Mouse (Mus musculus): ENCODE data around the gene Fam13a.

Gene Fam13a

DNA sequence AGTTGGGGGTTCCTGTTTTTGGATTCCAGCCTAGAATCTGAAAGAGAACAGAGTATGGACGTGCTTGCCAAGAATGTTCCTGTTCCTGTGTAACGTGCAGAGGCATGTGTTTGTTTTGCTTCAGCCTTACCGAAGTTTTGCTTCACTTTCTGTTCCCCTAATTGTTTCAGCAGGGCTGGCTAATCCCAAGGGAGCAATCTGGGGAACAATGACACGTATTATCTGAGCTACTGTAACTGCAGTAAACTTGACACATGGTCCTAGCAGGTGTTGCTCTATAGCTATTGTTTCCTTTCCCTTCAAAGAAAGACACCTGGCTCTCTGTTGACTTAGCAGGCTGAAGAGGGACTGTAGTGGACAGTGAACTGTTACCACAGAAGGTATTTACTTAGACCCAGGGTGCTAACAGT lies 25.3 kb downstream of the Fam13a start:
- DNase-seq (ENCODE audit: low read depth), result no peak

DNA sequence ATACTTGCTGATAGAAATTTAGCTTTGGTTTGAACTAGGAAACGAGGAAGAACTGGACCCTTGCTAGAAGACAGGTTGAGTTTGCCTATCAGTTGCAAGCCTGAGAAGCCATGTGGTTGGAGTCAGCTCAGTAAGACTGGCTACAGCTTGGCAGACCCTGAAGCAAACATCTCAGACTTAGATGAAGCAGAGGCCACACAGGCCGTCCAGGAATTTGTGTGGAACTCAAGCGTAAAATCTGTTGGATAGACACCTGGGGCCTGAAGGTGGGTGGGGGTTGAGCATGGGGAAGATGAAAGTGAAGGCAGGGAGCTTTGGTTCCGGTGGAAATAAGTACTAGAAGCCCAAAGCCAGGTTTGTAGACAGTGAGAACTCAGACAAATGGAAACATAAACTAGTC lies 25.8 kb downstream of the Fam13a start:
- DNase-seq (ENCODE audit: low read depth), result no peak

DNA sequence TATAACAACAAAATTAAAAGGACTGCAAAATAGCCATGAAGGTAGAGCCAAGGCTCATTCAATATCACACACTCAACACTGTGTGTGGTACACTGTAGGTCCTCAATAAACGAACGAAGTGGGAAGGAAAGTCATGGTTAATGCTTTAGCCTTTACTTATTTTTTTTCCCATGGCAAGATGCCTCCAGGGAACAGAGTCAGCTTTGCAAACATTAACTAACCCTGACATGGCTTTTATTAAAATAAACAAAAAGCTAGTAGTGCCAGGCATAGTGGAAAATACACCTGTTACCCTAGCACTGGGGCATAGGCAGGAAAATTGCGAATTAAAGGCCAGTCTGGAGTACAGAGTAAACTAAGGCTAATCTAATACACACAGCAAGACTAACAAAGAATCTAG lies 35.2 kb downstream of the Fam13a start:
- no peak for DNase-seq (ENCODE audit: low read depth)

DNA sequence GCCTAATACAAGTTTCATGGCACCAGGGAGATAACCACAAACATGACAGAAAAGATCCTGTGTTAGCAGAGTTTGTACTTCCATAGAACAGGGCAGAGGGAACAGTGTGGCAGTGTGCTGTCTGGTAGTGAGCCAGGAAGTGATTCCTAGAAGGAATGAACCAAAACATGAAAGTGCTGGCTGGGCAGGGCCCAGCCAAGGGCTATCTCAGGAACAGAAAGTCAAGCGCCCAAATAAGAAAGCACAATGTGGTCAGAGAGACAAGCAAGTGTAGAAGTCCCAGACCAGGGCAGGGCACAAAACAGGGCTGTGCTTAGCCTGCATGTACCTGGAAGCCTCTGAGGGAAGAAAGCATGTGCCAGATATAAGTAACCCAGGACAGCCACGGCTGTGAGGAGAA lies 35.6 kb downstream of the Fam13a start:
- no peak for DNase-seq (ENCODE audit: low read depth)

DNA sequence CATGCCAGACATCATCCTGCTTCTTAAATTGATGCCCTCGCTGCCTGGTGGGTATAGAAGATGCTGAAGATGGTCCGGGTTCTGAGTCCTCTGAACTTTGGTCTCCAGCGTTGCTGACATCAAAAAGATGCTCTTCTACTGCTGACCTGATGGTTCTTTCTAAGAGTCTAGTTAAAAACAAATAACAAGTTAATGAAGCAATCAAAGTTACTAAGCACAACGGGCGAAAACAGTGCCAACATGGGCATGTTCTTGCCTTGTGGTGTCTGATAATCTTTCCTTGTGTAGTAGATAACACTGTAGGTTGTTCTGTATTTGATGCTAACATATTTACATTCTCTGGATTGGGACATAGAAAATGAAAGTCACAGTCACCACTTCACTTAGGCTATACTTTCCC lies 37.2 kb downstream of the Fam13a start:
- DNase-seq (ENCODE audit: low read depth), result no peak

DNA sequence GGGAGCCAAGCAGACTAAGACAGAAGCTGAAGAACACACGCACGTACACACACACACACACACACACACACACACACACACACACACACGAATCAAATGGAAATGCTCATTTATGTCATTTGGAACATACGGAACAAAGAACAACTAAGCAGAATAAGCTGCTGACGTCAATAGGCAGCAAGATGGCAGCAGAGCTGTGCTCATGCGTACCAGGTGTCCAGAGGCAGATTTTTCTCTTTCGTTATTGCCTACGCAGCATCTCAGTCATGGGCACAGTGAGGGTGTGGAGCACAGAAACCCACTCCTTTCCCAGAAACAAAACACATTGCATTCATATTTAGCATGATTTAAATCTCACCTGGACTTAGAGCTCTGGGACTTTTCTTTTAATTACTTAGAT lies 39.2 kb downstream of the Fam13a start:
- DNase-seq (ENCODE audit: low read depth), result no peak

DNA sequence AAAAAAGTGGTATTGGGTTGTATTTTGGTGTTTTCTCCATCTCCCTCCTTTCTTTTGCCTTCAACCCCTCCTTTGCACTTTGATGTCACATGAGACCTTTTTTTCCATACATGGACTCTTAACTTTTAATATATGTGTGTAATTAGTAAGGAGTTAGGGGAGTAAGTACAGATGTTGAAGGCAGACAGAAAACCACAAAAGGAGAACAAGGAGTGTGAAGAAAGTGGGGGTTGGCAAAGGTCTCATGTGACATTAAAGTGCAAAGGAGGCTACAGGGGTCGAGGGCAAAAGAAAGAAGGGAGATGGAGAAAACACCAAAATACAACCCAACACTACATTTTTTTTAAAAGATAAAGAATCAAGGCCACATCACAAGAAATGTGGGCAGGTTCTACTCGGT lies 49.1 kb downstream of the Fam13a start:
- DNase-seq (ENCODE audit: low read depth), result no peak

DNA sequence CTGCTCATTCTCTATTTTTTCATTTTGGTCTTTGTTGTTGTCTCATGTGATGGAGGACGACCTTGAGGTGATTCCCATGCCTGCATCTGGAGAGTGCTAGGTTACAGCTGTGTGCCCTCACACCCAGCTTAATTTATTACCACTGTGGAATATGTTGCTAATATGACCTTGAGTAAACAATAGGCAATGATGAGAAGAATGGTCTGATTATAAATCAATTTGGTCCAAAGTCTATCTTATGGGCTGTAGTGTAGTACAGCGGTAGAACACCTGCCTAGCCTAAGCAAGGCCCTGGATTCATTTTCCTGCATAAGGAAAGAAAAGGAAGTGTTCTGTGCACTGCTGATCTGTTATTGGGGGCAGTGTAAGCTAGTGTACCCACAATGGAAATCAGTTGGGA lies 49.9 kb downstream of the Fam13a start:
- no peak for DNase-seq (ENCODE audit: low read depth)

DNA sequence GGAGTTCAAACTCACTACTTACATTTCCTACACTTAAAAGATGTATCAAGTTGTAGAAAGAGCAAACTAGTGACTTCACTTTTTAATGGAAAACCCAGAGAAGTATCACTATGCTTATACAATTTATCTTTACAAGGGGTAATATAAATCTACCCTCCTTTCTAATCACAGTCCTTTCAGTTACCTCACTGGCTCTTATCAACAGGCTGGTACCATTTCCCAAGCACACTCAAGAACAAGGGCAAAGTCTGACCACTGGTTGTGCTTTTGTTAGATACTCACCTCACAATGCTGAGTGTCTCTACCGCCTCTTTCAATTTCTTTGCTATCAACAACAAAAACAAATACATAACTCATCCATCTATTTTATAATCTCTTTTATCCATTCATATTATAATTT lies 51.5 kb downstream of the Fam13a start:
- DNase-seq (ENCODE audit: low read depth), result no peak

DNA sequence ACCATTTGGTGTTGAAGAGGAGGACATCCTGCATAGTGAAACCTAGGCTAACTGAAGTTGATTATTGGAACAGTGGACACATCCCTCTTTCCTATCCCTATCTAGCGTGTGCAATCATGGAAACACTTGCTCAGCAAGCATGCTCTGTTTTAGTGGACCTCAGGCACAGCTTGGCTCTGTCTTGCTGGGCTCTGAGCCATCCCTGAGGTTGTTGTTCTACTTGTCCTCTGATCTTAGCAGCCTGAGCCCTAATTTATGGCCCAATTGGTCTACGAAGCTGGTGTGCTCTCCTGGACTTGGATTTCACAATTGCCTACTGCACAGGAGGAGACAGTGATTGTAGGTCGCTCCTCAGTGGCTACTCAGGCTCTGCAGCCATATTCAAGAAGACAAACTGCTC lies 56.1 kb downstream of the Fam13a start:
- no peak for DNase-seq (ENCODE audit: low read depth)

DNA sequence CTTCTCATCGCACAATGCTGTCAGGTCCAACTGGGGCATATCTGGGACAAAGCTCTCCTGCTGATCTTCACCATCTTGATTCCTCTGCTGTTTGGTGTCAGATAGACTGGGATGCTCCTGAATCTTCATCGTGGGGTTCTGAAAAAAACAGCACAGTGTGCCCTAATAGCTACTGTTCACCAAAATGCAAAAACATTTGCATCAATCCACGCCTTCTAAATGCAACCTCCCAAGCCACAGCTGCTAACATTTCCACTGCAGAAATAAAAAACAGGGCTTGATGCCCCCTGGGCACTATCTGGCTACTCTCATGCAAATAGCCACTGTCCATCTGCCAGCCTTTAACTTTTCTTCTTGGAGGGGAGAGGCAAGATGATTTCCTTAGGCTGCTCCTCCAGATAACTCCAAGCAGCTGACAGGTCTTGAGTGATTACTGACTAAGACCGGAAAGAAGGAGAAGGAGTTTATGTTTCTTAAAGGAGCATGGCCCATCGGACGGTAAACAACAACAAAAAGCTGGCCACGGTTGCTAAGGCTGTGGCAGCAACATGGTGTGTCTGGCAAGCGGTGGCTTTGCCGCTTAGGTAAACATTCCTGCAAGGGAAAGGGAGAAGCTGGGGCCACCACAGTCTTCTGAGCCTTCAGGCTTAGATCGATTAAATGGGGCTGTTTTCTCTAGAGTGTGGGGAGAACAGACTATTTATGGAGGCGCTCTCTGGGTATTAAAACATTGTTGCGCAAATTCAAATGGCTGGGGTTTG lies 59.1 kb downstream of the Fam13a start:
- no peak for DNase-seq (ENCODE audit: low read depth)

DNA sequence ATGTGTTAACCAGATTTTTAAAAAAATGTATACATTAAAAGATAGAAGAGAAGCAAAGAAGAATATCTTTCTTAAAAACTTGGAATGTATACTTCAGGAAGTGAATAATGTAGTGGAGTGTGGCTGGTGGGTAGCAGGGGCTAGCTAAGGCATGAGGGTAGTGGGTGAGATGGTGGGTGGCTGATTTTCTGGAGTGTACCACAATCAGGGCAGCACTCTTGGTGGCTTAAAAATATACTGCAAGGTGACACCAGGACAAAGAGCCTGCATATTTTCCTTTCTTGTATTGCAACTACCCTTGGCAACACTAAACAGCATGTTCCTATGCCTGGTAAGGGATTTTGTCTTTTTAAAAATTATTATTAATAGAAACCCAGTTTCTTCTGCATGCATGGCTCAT lies 59.8 kb downstream of the Fam13a start:
- DNase-seq (ENCODE audit: low read depth), result no peak

DNA sequence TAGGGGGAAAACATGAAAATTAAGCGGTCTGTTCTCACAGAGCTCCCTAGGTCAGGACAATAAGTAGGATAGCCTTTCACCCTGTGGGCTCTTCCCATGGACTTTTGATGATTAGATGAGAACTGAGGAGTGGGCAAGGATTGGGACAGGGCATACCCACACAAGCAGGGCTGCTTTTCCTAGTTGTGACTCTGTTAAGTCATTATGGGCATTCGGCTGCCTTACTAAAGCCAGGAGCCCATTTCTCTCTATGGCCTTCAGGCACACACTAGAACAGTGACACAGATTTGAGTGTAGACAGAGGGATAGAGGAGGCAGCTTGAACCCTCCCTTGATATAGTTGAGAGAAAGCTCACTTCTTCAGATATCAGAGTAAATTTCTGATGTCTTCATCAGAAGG lies 60.3 kb downstream of the Fam13a start:
- no peak for DNase-seq (ENCODE audit: low read depth)

DNA sequence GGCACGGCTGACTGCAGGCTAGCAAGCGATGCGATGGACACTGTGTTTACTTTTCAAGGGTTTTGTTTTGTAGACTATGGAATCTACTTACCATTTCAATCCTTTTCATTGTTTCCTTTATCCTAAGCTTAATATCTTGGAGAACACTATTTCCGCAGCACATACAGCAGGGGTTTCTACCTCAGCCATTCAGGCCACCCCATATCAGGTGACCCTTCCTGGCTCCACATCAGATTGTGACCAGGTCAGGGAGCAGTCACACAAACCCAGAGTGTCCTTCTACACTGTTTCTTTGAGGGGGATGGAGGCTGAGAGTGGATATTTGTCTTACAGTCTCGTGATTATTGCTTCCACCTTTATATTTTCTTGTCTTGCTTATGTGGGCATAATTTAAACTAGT lies 61.7 kb downstream of the Fam13a start:
- DNase-seq (ENCODE audit: low read depth), result no peak

DNA sequence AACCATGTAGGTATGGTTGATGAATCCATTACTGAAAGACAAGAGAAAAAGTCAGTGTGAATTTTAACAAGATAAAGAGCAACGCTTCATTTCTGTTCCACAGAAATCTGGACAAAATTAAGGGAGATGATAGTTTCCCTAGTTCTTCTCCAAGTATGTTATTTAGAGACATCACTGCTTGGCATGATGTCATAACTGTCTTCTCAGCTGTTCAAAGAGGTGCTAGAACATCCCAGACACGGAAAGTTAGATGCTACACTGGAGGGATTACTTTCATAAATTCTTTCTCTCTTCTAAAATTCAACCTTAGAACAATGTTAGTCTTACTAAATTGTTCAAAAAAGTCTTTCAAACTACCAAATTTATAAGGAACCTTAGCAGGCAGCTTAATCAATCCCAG lies 63.8 kb downstream of the Fam13a start:
- no peak for DNase-seq (ENCODE audit: low read depth)

DNA sequence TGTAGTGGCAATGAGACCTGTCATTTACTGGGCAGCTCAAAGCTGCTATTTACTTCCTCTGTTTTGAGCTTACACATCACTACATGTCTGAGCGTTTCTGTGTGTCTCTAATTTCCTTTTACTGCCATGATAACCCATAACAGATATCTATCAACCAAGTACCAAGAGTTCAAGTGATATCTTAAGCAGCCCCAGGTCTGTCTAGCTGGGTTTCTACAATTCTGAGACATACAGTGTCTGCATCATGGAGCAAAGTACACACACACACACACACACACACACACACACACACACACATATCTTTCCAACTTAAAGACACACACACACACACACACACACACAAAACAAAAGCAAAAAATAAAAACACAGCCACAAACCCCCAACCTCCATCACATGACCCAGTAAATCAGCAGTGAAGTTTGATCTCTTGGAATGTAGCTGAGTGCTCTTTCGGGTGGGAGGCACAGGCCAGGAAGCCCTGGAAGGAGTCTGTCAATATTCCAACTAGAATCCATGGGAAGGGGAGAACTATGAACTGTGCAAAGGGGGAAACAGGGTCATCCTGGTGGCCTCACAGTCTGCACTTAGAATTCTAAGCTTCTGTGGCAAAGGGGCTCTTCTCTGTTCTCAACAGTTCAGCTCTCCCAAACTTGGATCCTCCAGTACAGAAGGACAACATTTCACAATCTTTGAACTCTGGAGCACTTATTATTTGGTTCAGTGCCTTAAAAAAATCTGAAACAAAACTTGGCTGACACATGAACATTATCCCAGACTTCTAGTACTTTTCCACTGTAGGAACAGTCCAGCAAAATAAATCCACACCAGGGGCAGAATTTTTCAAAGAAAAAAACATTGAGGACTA lies 73.0 kb downstream of the Fam13a start:
- DNase-seq (ENCODE audit: low read depth), result no peak

DNA sequence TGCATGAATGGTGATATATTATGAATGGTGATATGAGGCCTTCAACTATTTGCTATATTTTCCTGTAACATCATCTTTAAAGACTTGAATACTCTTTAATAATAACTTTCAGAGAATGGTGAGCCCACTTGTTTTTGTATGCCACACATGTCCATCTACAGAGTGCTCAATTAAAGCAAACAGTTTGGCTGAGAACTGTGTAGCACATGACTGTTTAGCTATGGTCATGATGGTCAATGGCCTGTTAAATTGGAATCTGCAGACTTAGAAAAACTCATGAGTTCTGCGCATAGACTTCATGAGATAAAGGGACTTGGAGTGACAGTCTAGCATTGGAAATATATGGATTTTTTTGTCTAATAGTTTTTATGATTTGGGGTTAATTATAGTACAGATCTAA lies 73.9 kb downstream of the Fam13a start:
- no peak for DNase-seq (ENCODE audit: low read depth)

DNA sequence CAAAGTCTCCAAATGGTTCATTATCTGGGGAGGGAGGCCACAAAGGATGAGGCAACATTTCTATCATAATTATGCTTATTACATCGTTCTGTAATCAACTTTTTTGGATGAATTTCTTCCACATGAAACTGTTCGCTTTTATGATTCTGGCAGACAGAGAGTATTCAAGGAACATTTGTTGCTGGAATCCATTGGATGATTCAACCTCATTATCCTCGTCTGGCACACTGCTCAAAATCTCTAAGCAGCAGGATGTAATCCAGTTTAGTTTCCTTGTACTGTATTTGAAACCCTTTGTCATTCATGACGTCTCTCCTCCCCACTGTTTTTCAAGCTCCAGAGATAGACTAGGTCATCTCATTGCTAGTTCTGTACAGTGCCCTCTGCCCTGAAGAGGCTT lies 77.5 kb downstream of the Fam13a start:
- DNase-seq (ENCODE audit: low read depth), result no peak

DNA sequence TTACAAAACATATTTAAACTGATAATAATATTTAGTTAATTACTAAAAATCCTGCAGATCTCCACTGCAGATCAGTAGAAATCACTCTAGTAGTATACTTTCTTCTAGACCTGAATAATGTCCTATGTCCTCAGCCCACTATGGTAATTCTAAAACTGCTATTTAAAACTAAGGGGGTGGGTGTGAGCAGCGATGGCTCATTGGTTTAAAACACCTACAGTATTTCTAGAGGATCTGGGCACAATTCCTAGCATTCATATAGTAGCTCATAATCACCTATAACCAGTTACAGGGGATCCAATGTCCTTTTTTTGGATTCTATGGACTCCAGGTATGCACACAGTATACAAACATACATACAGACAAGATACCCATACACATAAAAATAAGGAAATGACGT lies 78.1 kb downstream of the Fam13a start:
- DNase-seq (ENCODE audit: low read depth), result no peak

DNA sequence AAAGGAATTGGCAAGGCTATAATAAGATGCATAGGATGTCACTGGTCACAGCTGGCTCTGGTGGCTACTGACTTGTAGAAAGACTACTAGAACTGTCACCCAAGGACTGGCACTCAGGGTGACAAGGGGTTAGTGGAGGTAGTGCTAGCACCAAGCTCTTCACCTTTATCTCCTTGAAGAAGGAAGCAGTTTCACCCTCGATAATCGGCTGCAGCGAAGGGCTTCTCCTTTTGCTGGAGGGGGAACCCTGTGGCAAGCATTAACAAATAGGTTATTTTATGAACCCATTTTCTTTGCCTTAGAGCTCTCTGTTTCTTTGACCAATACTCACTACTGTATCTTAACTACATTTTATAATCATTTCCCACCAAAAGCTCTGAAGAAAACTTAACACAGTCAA lies 80.4 kb downstream of the Fam13a start:
- no peak for DNase-seq (ENCODE audit: low read depth)

DNA sequence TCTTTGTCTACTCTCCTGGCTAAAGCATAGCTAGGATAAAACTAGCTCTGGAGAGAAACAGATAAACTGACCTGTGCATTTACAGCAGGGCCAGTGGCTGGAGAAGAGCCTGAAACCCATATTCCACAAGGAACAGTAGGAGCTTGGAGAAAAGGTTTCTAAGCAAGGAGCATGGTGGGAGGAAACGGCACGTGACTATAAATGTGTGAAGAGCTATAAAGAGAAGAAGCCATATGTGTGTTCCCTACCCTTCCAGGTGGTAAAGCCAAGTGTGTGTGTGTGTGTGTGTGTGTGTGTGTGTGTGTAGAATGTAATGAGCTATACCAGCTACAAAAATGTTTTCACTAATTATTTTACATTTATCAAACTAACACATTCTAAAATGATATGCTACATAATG lies 82.1 kb downstream of the Fam13a start:
- no peak for DNase-seq (ENCODE audit: low read depth)

DNA sequence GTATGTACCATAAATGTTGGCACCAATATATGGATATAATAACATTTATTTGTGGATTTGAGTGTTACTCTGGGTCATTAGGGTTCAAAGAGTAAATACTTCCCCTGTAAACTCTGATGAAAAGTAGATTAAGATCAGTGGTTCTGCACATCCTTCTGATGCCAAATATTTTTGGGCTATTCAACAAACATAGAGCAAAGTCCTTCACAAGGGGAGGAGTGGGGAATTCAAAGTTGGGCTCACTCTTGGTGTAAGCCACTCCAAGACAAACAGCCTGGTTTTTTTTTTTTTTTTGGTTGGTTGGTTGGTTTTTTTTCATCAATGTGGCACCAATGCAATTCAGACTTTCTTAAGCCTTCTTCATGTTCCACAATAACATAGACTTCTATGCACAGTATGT lies 86.6 kb downstream of the Fam13a start:
- DNase-seq (ENCODE audit: low read depth), result no peak

DNA sequence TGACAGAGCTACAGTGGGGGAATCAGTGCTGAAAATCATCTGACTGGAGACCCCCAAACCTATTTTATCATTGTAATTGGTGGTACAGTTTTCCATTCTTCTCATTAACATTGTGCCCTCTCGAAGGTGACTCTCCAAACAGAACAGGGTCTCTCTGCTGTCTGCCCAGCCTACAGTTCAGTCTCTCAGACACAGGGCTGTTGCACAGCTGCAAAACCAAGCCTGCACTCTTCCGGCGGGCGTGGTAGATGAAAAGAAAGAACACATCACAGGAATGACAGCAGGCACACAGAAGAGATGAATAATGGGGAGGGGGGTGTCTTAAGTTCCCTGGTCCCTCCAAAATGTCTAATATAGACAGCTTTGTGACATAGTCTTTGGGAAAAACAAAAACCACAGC lies 90.2 kb downstream of the Fam13a start:
- no peak for DNase-seq (ENCODE audit: low read depth)

Data from naive thymus-derived CD4-positive, alpha-beta T cell, adult 2 months (primary cell).